Mouse (Mus musculus): ENCODE results near the gene Plekhg6. TPM values are rescaled to one million over a fixed set of nuclear protein-coding genes. Genes with fewer than 3 reads are reported as not detected.

Gene Plekhg6
- total RNA-seq, 1 experiment: 1.1 TPM

DNA sequence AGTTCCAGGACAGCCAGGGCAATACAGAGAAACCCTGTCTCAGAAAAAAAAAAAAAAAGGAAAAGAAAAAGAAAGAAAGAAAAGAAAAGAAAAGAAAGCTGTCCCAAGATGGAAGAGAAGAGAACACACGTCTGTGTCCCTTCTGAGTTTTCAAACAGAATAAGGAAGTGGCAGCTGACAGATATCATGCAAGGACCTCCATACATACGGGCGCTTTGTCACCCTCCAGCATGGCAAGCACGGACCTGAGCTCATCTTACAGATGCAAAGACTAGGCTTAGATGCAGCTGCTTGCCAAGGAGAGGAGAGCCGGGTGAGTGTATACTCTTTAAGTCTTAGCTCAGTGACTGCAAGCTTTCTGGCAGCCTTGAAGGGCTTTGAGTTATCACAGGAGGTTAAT is 15.1 kb downstream of the Plekhg6 start:
- no peak overlapping the region for H3K27ac ChIP-seq (ENCODE audit: insufficient read depth, low read depth, low read length, poor library complexity, severe bottlenecking)
- no peak for DNase-seq (ENCODE audit: low read depth, low spot score)
- H3K36me3 ChIP-seq (ENCODE audit: control insufficient read depth, insufficient read depth, low read length, poor library complexity, severe bottlenecking): peaks cover 8% of the 10 kb centered on the region; the same call in 1 of the 2 replicates
- H3K9me3 ChIP-seq (ENCODE audit: control insufficient read depth, insufficient read depth, low read depth, low read length): no peaks in the 10 kb centered on the region
- peaks cover 16 to 50% of the 10 kb centered on the region in 2 experiments for H3K4me1 ChIP-seq (ENCODE audit: control insufficient read depth in 2 of 2, insufficient read depth in 2 of 2, low read length in 2 of 2, poor library complexity in 1 of 2)
- H3K4me3 ChIP-seq (ENCODE audit: insufficient read depth in 1 of 2, low read depth in 1 of 2, low read length in 2 of 2, poor library complexity in 1 of 2, severe bottlenecking in 1 of 2): no peak overlapping the region
- in situ Hi-C loops (cut with MboI; ENCODE audit: low sequenced_read_pairs in 2 of 2, unreplicated experiment in 2 of 2): loop anchor here in 1 of 2 experiments (10.0 kb wide), 1 partner anchor 59 kb away; no protein-coding TSS in a partner anchor
- H3K9ac ChIP-seq (ENCODE audit: insufficient read depth, low read depth, low read length, poor library complexity, severe bottlenecking): no peak overlapping the region
- no peak for TF ChIP-seq ZNF384 (IDR thresholded peaks at IDR 0.05; ENCODE audit: low read depth, low read length)
- no peak for TF ChIP-seq MAFK (IDR thresholded peaks at IDR 0.05; ENCODE audit: insufficient read depth, low read depth, low read length)
- no peak for TF ChIP-seq HCFC1 (IDR thresholded peaks at IDR 0.05; ENCODE audit: borderline replicate concordance, insufficient read depth, low read length)
- no peak for TF ChIP-seq ZC3H11A (IDR thresholded peaks at IDR 0.05; ENCODE audit: borderline replicate concordance, low read depth, low read length)
- TF ChIP-seq CHD2 (IDR thresholded peaks at IDR 0.05; ENCODE audit: low read depth, low read length): no peak

GRCm38 (mm10) chr6:125364448-125364847 is 16.1 kb downstream of the Plekhg6 start:
- Histone ChIP-seq H3K27ac (ENCODE audit: insufficient read depth, low read depth, low read length, poor library complexity, severe bottlenecking) (no peak overlapping the region; the same call in 1 of the 2 replicates), H3K4me1 (ENCODE audit: control insufficient read depth in 2 of 2, insufficient read depth in 2 of 2, low read length in 2 of 2, poor library complexity in 1 of 2) (peaks cover 16 to 44% of the 10 kb centered on the region in 2 experiments), H3K36me3 (ENCODE audit: control insufficient read depth, insufficient read depth, low read length, poor library complexity, severe bottlenecking) (peaks cover 8% of the 10 kb centered on the region; the same call in 1 of the 2 replicates), H3K9ac (ENCODE audit: insufficient read depth, low read depth, low read length, poor library complexity, severe bottlenecking) (no peak overlapping the region), H3K9me3 (ENCODE audit: control insufficient read depth, insufficient read depth, low read depth, low read length) (no peaks in the 10 kb centered on the region), H3K4me3 (ENCODE audit: insufficient read depth in 1 of 2, low read depth in 1 of 2, low read length in 2 of 2, poor library complexity in 1 of 2, severe bottlenecking in 1 of 2) (peak overlapping the region in 1 of 2 experiments; percentile 11; a peak in 1 of 4 replicates)
- no peak for DNase-seq (ENCODE audit: low read depth, low spot score)
- in situ Hi-C loops (cut with MboI; ENCODE audit: low sequenced_read_pairs in 2 of 2, unreplicated experiment in 2 of 2): loop anchor here (5.0 to 10.0 kb wide), 2 partner anchors 60 to 238 kb away; no protein-coding TSS in a partner anchor
- TF ChIP-seq CHD2 (IDR thresholded peaks at IDR 0.05; ENCODE audit: low read depth, low read length): no peak
- no peak for TF ChIP-seq MAFK (IDR thresholded peaks at IDR 0.05; ENCODE audit: insufficient read depth, low read depth, low read length)
- TF ChIP-seq HCFC1 (IDR thresholded peaks at IDR 0.05; ENCODE audit: borderline replicate concordance, insufficient read depth, low read length): no peak
- no peak for TF ChIP-seq ZNF384 (IDR thresholded peaks at IDR 0.05; ENCODE audit: low read depth, low read length)

DNA sequence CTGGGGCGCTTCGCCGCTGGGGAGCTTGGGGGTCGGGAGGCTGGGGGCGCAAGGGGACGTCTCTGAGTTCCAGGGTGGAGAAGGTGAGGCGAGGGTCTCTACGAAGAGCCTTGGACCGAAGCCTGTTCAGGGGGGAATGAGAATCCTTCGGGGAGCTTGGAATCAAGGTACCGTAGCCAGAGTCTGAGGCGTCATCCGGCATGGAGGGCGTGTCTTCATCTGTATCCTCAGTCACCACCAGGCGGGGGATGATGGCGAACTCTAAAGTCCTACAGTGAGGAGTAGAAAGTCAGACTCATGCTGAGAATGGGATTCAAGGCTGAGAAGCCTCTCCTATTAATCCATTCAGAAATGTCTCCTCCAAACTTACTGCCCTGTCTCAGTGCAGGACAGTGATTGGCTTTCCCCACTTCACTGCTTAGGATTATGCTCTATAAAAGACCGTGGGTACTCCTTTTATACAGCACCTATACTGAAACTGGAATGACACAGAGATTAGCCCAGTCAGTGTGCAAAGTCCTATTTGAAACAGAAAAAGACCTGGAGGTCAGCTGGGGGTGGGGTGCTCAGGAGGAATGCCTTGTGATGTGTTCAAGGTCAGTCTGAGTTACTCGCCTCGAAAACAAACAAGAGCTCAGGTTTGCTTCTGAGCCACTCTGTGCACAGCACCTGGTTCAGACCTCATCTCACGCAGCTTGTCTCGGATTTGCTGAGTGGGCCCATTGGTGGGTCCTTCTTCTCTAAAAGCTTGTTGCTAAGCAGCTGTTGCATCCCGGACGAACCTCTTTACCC is 16.9 kb downstream of the Plekhg6 start:
- H3K9me3 ChIP-seq (ENCODE audit: control insufficient read depth, insufficient read depth, low read depth, low read length): no peaks in the 10 kb centered on the region
- H3K9ac ChIP-seq (ENCODE audit: insufficient read depth, low read depth, low read length, poor library complexity, severe bottlenecking): no peak overlapping the region
- peaks cover 12% of the 10 kb centered on the region; the same call in 1 of the 2 replicates for H3K36me3 ChIP-seq (ENCODE audit: control insufficient read depth, insufficient read depth, low read length, poor library complexity, severe bottlenecking)
- peak overlapping the region; percentile 22; the same call in 1 of the 2 replicates for H3K27ac ChIP-seq (ENCODE audit: insufficient read depth, low read depth, low read length, poor library complexity, severe bottlenecking)
- DNase-seq (ENCODE audit: low read depth, low spot score): no peak
- peaks cover 13 to 38% of the 10 kb centered on the region in 2 experiments; a peak in 3 of 4 replicates for H3K4me1 ChIP-seq (ENCODE audit: control insufficient read depth in 2 of 2, insufficient read depth in 2 of 2, low read length in 2 of 2, poor library complexity in 1 of 2)
- in situ Hi-C loops (cut with MboI; ENCODE audit: low sequenced_read_pairs in 2 of 2, unreplicated experiment in 2 of 2): loop anchor here (5.0 to 10.0 kb wide), 2 partner anchors 61 to 239 kb away; no protein-coding TSS in a partner anchor
- TF ChIP-seq ZC3H11A (IDR thresholded peaks at IDR 0.05; ENCODE audit: borderline replicate concordance, low read depth, low read length) (no peak), MAFK (IDR thresholded peaks at IDR 0.05; ENCODE audit: insufficient read depth, low read depth, low read length) (peak; percentile 63; the same call in 1 of the 2 replicates)
- H3K4me3 ChIP-seq (ENCODE audit: insufficient read depth in 1 of 2, low read depth in 1 of 2, low read length in 2 of 2, poor library complexity in 1 of 2, severe bottlenecking in 1 of 2): peak overlapping the region; percentile 16 to 24

GRCm38 (mm10) chr6:125363021-125363420 is 17.6 kb downstream of the Plekhg6 start:
- Histone ChIP-seq H3K36me3 (ENCODE audit: control insufficient read depth, insufficient read depth, low read length, poor library complexity, severe bottlenecking) (peaks cover 12% of the 10 kb centered on the region; the same call in 1 of the 2 replicates), H3K4me1 (ENCODE audit: control insufficient read depth in 2 of 2, insufficient read depth in 2 of 2, low read length in 2 of 2, poor library complexity in 1 of 2) (peaks cover 12 to 35% of the 10 kb centered on the region in 2 experiments; a peak in 3 of 4 replicates), H3K4me3 (ENCODE audit: insufficient read depth in 1 of 2, low read depth in 1 of 2, low read length in 2 of 2, poor library complexity in 1 of 2, severe bottlenecking in 1 of 2) (peak overlapping the region; percentile 16 to 24; a peak in 3 of 4 replicates), H3K9ac (ENCODE audit: insufficient read depth, low read depth, low read length, poor library complexity, severe bottlenecking) (no peak overlapping the region), H3K9me3 (ENCODE audit: control insufficient read depth, insufficient read depth, low read depth, low read length) (no peaks in the 10 kb centered on the region), H3K27ac (ENCODE audit: insufficient read depth, low read depth, low read length, poor library complexity, severe bottlenecking) (no peak overlapping the region)
- in situ Hi-C loops (cut with MboI; ENCODE audit: low sequenced_read_pairs in 2 of 2, unreplicated experiment in 2 of 2): loop anchor here (5.0 to 10.0 kb wide), 2 partner anchors 62 to 239 kb away; no protein-coding TSS in a partner anchor
- TF ChIP-seq HCFC1 (IDR thresholded peaks at IDR 0.05; ENCODE audit: borderline replicate concordance, insufficient read depth, low read length) (no peak), MAFK (IDR thresholded peaks at IDR 0.05; ENCODE audit: insufficient read depth, low read depth, low read length) (no peak), CHD2 (IDR thresholded peaks at IDR 0.05; ENCODE audit: low read depth, low read length) (no peak), ZC3H11A (IDR thresholded peaks at IDR 0.05; ENCODE audit: borderline replicate concordance, low read depth, low read length) (no peak), ZNF384 (IDR thresholded peaks at IDR 0.05; ENCODE audit: low read depth, low read length) (no peak)
- no peak for DNase-seq (ENCODE audit: low read depth, low spot score)

All from ES-E14 (cell line).